ENCODE assay signal across 14 mouse cellular contexts in genomic region chr11:113630642-113631041, GRCm38 (mm10). TPM values are rescaled to one million over a fixed set of nuclear protein-coding genes. Genes with fewer than 3 reads are reported as not detected.
DNase-seq lines count a peak whose midpoint lies in the region; ATAC-seq and TF ChIP-seq lines count a peak whose summit lies in the region.
"Had no signal": no experiment of that assay in that cellular context is flagged by ENCODE, and none has a peak within 500 bp of the region (broad histone marks: within the 10 kb centered on the region; RNA-seq: fewer than 3 reads in every experiment).

No protein-coding gene starts in this region.

- peak; percentile 43; the same call in 1 of the 2 replicates for TF ChIP-seq CTCF in lung, adult 2 months (IDR thresholded peaks at IDR 0.05; ENCODE audit: insufficient read depth, low read length)
- TF ChIP-seq CTCF in MEL (IDR thresholded peaks at IDR 0.05 in 2 of 3, conservative IDR thresholded peaks at IDR 0.05 in 1 of 3; ENCODE audit: control insufficient read depth in 1 of 3, insufficient read depth in 1 of 3, low read depth in 2 of 3, low read length in 3 of 3, poor library complexity in 1 of 3, severe bottlenecking in 1 of 3) = peak in 2 of 3 experiments; percentile 33 to 37; a peak in 3 of 6 replicates

- H3K9me3 ChIP-seq in MEL (replicated peaks; ENCODE audit: insufficient read depth, low read length) = no peaks in the 10 kb centered on the region
- H3K9me3 ChIP-seq: forebrain, embryonic 15.5 days; hindbrain, embryonic 13.5 days; limb, embryonic 12.5 days; neural tube, embryonic 12.5 days had no signal

- H3K4me1 ChIP-seq in lung, adult 2 months (ENCODE audit: control insufficient read depth, insufficient read depth, low read length) = no peaks in the 10 kb centered on the region
- peaks cover 0 to 3% of the 10 kb centered on the region in 2 experiments; a peak in 2 of 4 replicates for H3K4me1 ChIP-seq in MEL (ENCODE audit: control insufficient read depth in 1 of 2, insufficient read depth in 2 of 2, low read length in 2 of 2)
- H3K4me1 ChIP-seq: limb, embryonic 12.5 days; megakaryocyte, embryonic 14.5 days; neural tube, embryonic 12.5 days had no signal

- no peaks in the 10 kb centered on the region for H3K36me3 ChIP-seq in MEL (ENCODE audit: control insufficient read depth in 1 of 2, insufficient read depth in 2 of 2, low read length in 2 of 2)
- H3K36me3 ChIP-seq: hindbrain, embryonic 13.5 days; limb, embryonic 12.5 days; neural tube, embryonic 12.5 days had no signal

- no peak for TF ChIP-seq POLR2A in lung, adult 2 months (IDR thresholded peaks at IDR 0.05; ENCODE audit: borderline replicate concordance, extremely low read depth, low read depth, low read length)
- TF ChIP-seq POLR2A in MEL (IDR thresholded peaks at IDR 0.05; ENCODE audit: control insufficient read depth in 1 of 2, insufficient read depth in 1 of 2, low read depth in 1 of 2, low read length in 2 of 2, poor library complexity in 1 of 2) = no peak

- TF ChIP-seq RAD21 in MEL (IDR thresholded peaks at IDR 0.05; ENCODE audit: low read depth, low read length) = peak; percentile 42

- H3K27ac ChIP-seq in MEL (ENCODE audit: control insufficient read depth, low read depth, low read length) = no peak overlapping the region
- H3K27ac ChIP-seq: forebrain, embryonic 15.5 days; hindbrain, embryonic 13.5 days; limb, embryonic 12.5 days; neural tube, embryonic 12.5 days had no signal

- H3K9ac ChIP-seq in MEL (ENCODE audit: control insufficient read depth, low read depth, low read length, poor library complexity, severe bottlenecking) = no peak overlapping the region
- H3K9ac ChIP-seq: forebrain, embryonic 15.5 days; hindbrain, embryonic 13.5 days; limb, embryonic 12.5 days; neural tube, embryonic 12.5 days had no signal

- WGBS in lung, adult 2 months = 48% methylated on average over 7 of the region's 7 CpGs

- no peak for TF ChIP-seq EP300 in MEL (IDR thresholded peaks at IDR 0.05; ENCODE audit: low read depth in 1 of 2, low read length in 2 of 2)

- H3K4me3 ChIP-seq in lung, adult 2 months (replicated peaks; ENCODE audit: extremely low read depth, low read depth, low read length) = no peak overlapping the region
- no peak overlapping the region for H3K4me3 ChIP-seq in MEL (ENCODE audit: control insufficient read depth in 1 of 2, insufficient read depth in 1 of 2, low read depth in 2 of 2, low read length in 2 of 2)
- H3K4me3 ChIP-seq: forebrain, embryonic 15.5 days; hindbrain, embryonic 13.5 days; limb, embryonic 12.5 days; megakaryocyte, embryonic 14.5 days; neural tube, embryonic 12.5 days had no signal

- intact Hi-C loops in left cerebral cortex, postnatal 4 days (cut with DNase I) = no loop called here

- H3K79me2 ChIP-seq in MEL (ENCODE audit: control insufficient read depth, insufficient read depth, low read length, poor library complexity) = no peaks in the 10 kb centered on the region

- no peak for DNase-seq in frontal cortex, postnatal 36 days (ENCODE audit: low spot score in 2 of 2)
- DNase-seq in lung, adult 2 months = no peak
- DNase-seq in lung, postnatal 25 days (ENCODE audit: low spot score) = no peak
- DNase-seq in MEL (ENCODE audit: low read depth, low spot score) = no peak
- peak; percentile 27 for DNase-seq in retina, embryonic 14.5 days (ENCODE audit: low spot score)
- no peak for DNase-seq in left cerebral cortex, postnatal 4 days
- DNase-seq in urinary bladder, postnatal 4 days (ENCODE audit: low spot score in 2 of 2) = no peak

- 0 out of 2 replicates have a peak, but pooled peaks have one; percentile 57 for ATAC-seq in frontal cortex, adult (ENCODE audit: low TSS enrichment)
- ATAC-seq: forebrain, embryonic 15.5 days had no signal

- peaks cover 0 to 2% of the 10 kb centered on the region in 2 experiments; a peak in 3 of 4 replicates for H3K27me3 ChIP-seq in MEL (ENCODE audit: control insufficient read depth in 1 of 2, insufficient read depth in 2 of 2, low read length in 2 of 2)
- H3K27me3 ChIP-seq: forebrain, embryonic 15.5 days; limb, embryonic 12.5 days; neural tube, embryonic 12.5 days had no signal

TF ChIP-seq in MEL, 35 proteins besides CTCF, POLR2A, EP300 and RAD21:
- TF ChIP-seq E2F4 (IDR thresholded peaks at IDR 0.05; ENCODE audit: borderline replicate concordance, low read depth, low read length) (no peak), POLR2AphosphoS2 (IDR thresholded peaks at IDR 0.05; ENCODE audit: low read length) (no peak), SMC3 (IDR thresholded peaks at IDR 0.05; ENCODE audit: low read depth, low read length) (peak; percentile 33; the same call in 1 of the 2 replicates)

RNA-seq across cellular contexts. Expression of gene Sstr2, which starts 11.5 kb away (rescaled TPM):
- 2.6 and 4.0 TPM in 2 replicates for polyA plus RNA-seq in lung, adult 2 months (2012; rRNA removed)
- 0.26 and 0.77 TPM in 2 replicates for total RNA-seq in MEL (2012; rRNA removed)
- polyA plus RNA-seq in MEL (2012; ENCODE audit: insufficient read depth in 1 of 2, insufficient read length in 2 of 2, low read depth in 1 of 2, low replicate concordance in 2 of 2, missing spikeins in 1 of 2) = under 1 TPM in 1 of 2 experiments, not detected in 1; 0.82 TPM
- total RNA-seq in left cerebral cortex, postnatal 4 days (2021) = 10 to 100 TPM; 21.2 to 23.0 TPM
- total RNA-seq: heart, adult 8-10 months had no signal

RNA-seq across cellular contexts. Expression of gene Cog1, which starts 18.3 kb away (rescaled TPM):
- polyA plus RNA-seq in lung, adult 2 months (2012; rRNA removed) = 43.9 and 45.9 TPM in 2 replicates
- 26.4 and 29.4 TPM in 2 replicates for total RNA-seq in MEL (2012; rRNA removed)
- 100 to 1,000 TPM in 1 of 2 experiments, 10 to 100 TPM in 1; 37.4 to 113 TPM for polyA plus RNA-seq in MEL (2012; ENCODE audit: insufficient read depth in 1 of 2, insufficient read length in 2 of 2, low read depth in 1 of 2, low replicate concordance in 2 of 2, missing spikeins in 1 of 2)
- 10 to 100 TPM; 36.2 to 36.4 TPM for total RNA-seq in left cerebral cortex, postnatal 4 days (2021)

RNA-seq across cellular contexts. Expression of gene Slc39a11, which starts 19.2 kb away (rescaled TPM):
- polyA plus RNA-seq in lung, adult 2 months (2012; rRNA removed) = 15.3 and 16.9 TPM in 2 replicates
- 33.6 and 45.6 TPM in 2 replicates for total RNA-seq in MEL (2012; rRNA removed)
- 10 to 100 TPM in 1 of 2 experiments, not detected in 1; 34.2 TPM for polyA plus RNA-seq in MEL (2012; ENCODE audit: insufficient read depth in 1 of 2, insufficient read length in 2 of 2, low read depth in 1 of 2, low replicate concordance in 2 of 2, missing spikeins in 1 of 2)
- 10 to 100 TPM; 23.5 to 26.1 TPM for total RNA-seq in left cerebral cortex, postnatal 4 days (2021)

RNA-seq across cellular contexts. Expression of gene Fam104a, which starts 53.3 kb away (rescaled TPM):
- polyA plus RNA-seq in lung, adult 2 months (2012; rRNA removed) = 21.2 and 31.7 TPM in 2 replicates
- 34.6 and 38.1 TPM in 2 replicates for total RNA-seq in MEL (2012; rRNA removed)
- polyA plus RNA-seq in MEL (2012; ENCODE audit: insufficient read depth in 1 of 2, insufficient read length in 2 of 2, low read depth in 1 of 2, low replicate concordance in 2 of 2, missing spikeins in 1 of 2) = 10 to 100 TPM in 1 of 2 experiments, not detected in 1; 33.6 TPM
- 10 to 100 TPM; 28.1 to 29.3 TPM for total RNA-seq in left cerebral cortex, postnatal 4 days (2021)

RNA-seq across cellular contexts. Expression of gene D11Wsu47e, which starts 53.6 kb away (rescaled TPM):
- 6.2 and 7.1 TPM in 2 replicates for polyA plus RNA-seq in lung, adult 2 months (2012; rRNA removed)
- total RNA-seq in MEL (2012; rRNA removed) = 32.5 and 40.6 TPM in 2 replicates
- 10 to 100 TPM in 1 of 2 experiments, not detected in 1; 25.0 TPM for polyA plus RNA-seq in MEL (2012; ENCODE audit: insufficient read depth in 1 of 2, insufficient read length in 2 of 2, low read depth in 1 of 2, low replicate concordance in 2 of 2, missing spikeins in 1 of 2)
- total RNA-seq in left cerebral cortex, postnatal 4 days (2021) = 10 to 100 TPM; 19.2 to 19.4 TPM

Comparison
In these comparisons a context has a peak if more than half of its experiments do, and no peak if none do; other contexts are left out.
1. RNA of gene Sstr2, which starts 11.5 kb away (total RNA-seq): 21.2 to 23.0 TPM in left cerebral cortex, postnatal 4 days; 0.26 to 0.77 TPM in MEL; every median in the first group is over 10 times any median in the second.